Mouse (Mus musculus) c-Kit-negative CD71-positive TER-119-positive erythroid progenitor cells, embryonic 14.5 days (primary cell): ENCODE measurements around the gene Gm8334.
"Not testable (repeated sequence)": the region's sequence is repeated elsewhere in the genome, so short reads cannot be mapped to it uniquely, and the experiment has no call there.

ENCODE experiments used
- DNase-seq: peaks from one replicate; pipeline ENCODE4 v3.0.0-alpha.2; 2013; ENCODE audit warnings: low read depth, low spot score

Gm8334 gene

DNA sequence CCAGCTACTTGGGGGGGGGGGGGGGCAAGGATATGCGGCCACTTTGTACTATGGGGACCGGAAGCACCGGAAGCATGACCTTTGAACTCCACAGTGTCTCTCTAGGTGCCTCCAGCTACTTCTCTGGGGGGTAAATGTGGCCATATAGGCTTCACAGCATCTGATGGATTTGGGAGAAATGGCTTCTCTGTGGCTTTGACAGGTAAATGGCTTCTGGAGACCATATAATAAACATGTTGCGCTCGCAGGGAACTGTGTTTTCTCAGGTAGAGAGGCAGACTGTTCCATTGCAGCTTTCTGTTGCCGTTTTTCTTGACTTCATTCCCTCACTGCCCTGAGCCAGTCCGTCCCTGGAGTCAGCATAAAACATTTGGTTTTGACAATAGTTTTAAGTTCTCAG, at the start of gene Gm8334:
Gm8334 (minus strand) TSS at position 101 of the 400 bp plus-strand sequence.
- DNase-seq, result not testable (repeated sequence)

DNA sequence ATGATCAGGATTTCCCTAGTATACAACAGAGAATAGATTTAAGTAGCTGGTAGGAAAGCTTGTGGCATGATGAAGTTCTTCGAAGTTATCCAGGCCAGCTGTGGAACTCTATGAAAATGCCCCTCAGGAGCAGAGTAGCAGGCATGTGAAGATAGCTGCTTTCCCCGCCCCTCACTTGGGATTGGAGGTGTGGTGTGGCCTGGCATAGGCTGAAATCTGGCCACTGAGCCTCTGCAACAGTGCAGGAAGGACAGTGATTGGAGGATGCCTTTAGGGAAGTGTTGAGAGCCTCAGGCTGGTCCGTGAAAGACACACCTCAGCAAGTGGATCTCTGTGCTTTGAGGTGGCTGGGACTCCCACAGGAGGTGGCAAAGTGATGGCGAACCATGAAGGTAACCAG, 48.3 kb upstream of the Gm8334 start, which contains the start of gene Gm15127:
Gm15127 (plus strand) TSS at position 301 of the 400 bp plus-strand sequence.
- not testable (repeated sequence) for DNase-seq
